Mouse (Mus musculus) spleen, postnatal 36 days (tissue): ENCODE measurements at regions not wholly inside any gene's neighbourhood (a gene's known extent, or its start where the extent isn't known, plus 50 kb on each side); places are given as distances from the start of the nearest gene placed in this dataset.
"Not testable (repeated sequence)": the region's sequence is repeated elsewhere in the genome, so short reads cannot be mapped to it uniquely, and the experiment has no call there.

Source experiments
- DNase-seq, 2 experiments: peaks; one replicate each; pipeline ENCODE4 v3.0.0; 2022; ENCODE audit warnings: low spot score in 2 of 2, mixed read lengths in 1 of 2

DNA sequence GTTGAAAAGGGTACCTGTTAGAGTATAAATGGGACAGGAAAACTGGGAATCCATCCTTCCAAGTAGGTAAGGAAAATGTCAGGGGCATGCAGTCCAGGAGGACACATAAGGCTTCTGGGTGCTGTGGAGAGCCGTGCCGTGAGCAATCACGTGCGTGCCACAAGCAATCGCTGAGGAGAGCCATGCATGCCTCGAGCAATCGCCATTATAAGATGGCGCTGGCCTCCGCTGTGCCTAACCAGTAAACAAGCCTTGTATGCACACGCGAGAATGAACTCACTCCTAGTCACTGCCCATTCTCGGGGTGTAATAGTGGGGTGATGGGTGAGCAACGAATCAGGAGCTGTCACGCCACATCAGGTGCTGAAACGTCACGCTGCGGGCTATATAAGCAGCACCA, 210.0 kb downstream of the Rchy1 start:
- DNase-seq, result not testable (repeated sequence)

DNA sequence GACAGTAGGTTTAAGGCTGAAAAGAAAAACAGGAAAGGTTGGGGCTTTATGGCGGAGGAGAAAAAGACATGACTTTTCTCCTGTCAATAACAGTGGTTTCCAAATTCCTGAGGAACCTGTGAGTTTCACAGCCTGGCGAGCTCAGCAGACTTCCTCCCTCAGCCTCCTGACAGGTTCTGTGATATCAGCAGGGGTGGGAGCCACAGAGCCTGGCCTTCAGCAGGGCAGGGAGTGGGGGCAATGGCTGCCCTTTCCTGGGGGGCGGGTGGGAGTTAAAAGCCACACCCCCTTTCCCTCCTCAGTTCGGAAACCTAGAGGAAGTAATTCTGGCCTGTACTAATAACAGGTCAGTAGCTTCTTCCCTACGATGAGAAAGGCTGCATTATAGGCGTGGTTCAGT, 211.7 kb downstream of the Rchy1 start:
- no peak for DNase-seq

DNA sequence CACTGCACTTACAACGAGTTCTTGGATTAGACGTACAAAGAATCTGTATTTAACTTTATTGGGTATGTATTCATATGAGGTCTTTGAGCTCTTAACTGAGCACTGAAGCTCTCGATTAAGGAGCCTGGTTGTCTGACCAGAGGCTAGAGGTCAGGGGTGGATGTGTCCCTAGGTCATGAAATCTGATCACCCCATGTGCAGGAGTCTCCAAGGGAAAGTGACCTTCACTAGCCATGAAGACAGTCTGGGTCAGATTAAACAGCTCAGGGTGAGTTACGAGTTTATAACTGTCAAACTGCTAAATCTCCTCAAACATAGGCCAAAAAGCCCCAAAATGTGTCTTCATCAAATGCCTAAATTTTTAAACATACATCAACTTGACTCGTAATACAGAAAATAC, 216.8 kb downstream of the Rchy1 start:
- DNase-seq, result no peak

DNA sequence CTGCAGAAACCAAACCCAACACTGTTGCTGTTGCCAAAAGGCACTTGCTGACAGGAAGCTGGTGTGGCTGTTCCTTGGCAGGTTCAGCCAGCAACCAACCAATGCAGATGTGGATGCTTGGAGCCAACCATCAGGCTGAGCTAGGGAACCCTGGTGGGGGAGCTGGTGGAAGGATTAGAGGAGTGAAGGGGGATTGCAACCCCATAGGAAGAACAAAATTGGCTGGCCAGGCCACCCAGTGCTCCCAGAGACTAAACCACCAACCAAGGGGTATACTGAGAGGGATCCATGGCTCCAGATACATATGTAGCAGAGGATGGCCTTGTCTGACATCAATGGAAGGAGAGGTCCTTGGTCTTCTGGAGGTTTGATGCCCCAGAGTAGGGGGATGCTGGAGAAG, 218.5 kb downstream of the Rchy1 start:
- no peak for DNase-seq

DNA sequence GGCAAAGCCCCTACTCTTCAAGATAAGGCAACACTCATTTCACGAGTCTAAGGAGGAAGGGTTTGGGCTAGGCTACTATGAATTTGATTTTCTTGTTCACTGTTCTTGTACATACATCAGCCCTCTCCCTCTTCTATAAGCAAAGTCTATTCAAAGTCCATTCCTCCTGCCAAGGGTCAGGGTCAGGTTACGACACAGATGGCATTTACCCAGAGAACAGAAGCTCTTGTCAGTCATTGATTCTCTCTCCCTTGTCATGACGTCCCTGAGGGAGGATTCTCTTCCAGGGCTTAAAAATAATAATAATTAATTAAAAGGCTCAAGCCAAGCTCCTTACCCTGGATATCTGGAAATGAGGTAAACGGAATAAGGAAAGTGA, 222.7 kb downstream of the Rchy1 start:
- DNase-seq, result no peak

DNA sequence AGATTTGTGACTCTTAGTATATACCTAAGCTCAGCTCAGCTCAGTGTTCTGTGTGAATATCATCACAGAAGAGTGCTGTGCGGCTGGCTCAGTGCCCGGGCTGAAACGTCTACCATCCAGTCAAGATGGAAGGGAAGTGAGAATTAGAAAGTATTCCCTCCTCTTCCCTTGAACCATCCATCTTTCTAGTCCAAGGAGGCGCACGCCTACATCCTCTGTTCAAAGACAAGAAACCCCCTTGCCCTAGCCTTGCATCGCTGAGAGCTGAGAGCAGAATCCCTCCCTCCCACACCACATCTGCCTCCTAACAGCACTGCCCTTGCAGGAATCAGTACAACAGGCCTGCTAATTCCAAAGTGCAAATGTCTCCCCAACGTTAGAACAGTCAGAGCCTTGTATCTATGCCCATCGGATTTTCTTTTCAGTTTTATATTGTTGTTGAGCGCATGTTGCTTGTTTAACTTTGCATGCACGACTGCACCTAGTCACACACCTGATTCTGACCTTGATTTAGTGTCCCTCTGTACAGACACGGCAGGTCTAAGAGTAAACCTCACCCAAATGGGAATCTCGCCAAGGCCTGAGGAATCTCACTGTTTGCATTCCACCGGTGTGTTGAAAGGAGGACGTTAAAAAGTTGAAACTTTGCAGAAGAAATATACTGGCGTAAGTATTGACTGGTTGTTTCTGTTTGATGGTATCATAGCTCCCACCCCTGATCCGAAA, 222.2 kb downstream of the Parm1 start:
- no peak for DNase-seq

DNA sequence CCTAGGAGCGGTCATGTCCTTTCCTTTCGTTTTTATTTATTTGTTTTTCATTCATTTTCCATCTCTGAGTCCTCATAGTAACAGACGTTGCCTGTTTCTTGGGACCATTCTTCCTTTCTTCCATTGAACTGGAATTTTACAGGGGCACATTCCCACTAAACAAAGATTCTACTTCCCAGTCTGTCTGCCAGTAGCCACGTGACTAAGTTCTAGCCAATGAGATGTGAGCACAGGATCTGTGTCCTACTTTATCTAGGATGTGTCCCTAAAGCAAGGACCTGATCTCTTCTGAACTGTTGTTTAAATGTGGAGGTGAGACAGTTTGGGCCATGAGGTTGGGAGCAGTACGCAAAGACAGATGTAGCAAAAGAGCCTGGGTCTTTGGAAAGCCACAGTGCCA, 214.6 kb downstream of the Parm1 start:
- DNase-seq, result no peak

DNA sequence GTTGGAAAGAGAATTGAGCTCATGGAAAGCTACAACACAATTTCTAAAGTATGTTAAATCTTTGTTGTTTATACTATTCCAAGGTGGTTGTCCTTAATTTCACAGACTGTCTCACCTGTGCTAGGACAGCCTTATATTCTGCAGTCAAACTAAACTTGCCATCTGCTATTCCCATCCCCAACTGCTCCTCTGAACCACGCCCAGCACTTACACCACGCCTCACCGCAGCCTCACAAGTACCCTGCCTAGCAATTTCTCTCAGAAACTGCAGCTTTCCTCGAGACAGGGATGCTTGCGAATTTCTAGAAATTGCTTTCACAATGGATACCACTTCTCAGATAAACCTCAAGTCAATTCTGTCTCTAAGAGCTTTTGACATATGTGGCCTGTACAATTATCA, 213.7 kb downstream of the Parm1 start:
- no peak for DNase-seq

DNA sequence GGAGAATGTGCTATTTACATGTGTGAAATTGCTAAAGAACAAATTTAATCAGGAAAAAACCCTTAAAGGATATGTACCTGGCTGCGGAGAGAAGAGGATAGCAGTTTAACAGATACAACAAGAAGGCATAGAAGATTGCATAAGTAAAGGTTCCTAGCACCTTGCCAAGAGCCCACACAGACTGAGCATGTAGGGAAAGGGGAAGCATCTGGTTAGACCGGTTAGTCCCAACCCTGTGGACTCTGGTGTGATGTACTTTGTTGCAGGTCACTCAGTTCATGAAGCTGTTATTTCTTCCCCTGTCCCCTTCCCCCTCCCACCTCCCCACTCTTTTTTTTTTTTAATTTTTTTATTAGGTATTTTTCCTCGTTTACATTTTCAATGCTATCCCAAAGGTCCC, 212.5 kb downstream of the Parm1 start:
- DNase-seq, result no peak

DNA sequence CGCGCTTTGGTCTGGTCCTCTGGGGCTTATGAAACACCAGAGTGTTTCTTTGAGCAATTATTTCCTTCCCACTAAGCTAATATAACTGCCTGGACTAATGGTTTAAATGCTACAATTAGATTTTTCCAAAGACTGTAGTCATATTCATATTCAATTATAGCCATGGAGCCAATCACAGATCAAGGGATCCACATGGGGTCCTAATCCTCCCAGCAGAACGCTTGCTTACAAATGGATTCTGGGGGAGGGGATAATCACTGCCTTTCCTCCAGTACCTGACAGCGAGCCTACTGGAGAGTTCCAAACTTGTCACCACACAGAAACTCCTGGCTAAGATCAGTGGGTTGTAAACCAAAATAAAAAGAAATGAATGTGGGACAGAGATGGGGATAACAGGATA, 212.0 kb downstream of the Parm1 start:
- DNase-seq, result no peak

DNA sequence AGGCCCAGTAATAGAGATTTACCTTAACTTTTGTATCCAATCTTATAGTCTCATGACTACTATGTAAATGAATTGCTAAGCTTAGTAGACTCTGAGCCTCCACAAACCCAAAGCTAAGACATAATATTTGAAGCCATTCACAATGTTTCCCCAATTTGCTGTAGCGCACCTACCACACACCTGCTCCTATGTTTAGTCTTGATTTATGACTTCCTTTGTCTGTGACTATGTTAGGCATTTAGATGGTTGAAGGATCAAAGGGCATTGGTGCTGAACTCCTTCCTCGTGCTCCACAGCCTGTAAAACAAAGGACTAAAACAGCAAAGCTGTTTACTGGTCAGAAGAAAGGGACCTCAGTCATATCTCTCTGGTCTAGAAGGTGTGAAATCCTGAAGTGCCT, 210.0 kb downstream of the Parm1 start:
- no peak for DNase-seq

DNA sequence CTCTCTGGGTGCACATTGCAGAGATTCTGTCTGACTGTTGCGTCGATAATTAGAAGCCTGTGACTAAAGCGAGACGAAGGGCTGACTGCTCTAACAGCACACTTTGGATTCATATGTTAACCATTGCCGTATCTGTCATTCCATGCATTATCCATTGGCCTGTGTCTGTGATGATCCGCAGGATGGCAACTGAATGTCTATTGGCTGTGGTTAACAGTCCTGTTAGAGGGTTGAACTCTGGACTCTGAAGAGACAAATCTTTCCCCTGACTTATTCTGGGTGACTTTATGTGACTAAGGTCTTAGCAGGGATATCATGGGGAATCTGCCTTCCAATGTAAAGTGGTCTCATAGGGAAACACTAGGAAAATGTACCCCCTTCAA, 208.7 kb downstream of the Parm1 start:
- DNase-seq, result no peak

DNA sequence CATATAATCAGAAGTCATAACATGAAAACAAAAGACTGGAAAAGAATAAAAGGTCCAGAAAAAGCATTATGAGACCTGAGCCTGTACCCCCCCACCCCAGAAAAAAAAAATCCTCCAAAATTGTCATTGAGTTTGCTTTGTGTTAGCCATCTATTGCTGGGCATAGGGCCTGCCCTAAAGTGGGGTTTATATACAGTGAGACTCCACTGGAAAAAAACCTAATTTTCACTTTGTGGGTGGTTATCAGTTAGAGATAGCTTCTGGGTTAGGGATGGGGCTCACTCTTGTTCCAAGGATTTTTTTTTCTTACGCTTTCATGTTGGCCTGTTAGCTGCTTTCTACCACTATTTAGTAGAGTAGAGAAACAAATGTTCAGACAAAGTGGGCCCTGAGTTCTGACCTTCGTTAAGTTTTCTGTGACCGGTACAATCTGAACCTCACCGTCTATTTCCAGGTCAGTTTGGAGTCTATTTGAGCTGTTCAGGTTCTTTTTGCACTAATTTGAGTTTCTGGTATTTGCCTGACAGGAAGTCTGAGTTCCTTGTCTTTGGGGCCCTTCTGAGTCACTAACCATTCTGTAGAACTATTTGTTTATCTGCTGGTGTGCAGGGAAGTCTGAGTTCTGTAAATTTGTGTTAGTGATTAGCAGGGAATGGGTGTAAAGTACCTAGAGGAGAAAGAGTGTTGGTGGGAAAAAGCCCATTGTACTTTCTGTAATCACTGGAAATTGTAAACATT, 208.1 kb downstream of the Parm1 start:
- DNase-seq, result peak in 1 of 2 experiments; percentile 2

DNA sequence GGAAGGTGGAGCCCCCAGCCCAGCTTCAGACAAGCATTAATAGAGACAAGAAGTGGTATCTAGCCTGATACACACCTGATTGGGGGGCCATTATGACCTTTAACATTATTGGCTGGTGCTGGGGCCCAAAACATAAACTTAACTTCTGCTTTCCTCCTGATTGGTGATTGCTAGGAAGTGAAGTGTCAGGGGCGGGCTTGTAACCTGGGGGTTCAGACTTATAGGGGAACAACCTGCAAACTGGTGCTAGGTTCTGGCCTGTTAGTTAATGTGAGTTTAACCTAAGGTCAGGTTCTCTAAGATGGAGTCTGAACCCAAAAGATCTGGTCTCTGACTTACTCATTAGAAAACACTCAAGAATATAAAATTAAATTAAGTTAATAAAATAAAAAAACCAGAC, 207.5 kb downstream of the Parm1 start:
- DNase-seq, result no peak

DNA sequence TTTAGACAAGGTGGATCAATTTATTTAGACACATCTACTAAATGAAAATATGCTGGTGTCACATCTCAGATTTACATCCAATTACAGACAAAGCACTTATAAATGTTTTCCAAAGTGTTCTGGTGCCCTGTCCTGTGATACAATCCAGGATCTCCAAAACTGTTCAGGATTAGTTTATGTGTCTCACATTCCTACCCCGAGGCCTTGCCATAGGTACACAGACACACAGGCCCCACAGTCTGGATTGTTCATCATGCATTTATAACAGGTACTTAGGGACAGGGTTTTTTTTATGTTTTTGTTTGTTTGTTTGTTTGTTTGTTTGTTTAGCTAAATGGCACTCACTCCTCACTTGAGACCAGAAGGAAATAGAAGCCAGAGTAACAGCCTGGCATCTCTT, 206.0 kb downstream of the Parm1 start:
- no peak for DNase-seq

DNA sequence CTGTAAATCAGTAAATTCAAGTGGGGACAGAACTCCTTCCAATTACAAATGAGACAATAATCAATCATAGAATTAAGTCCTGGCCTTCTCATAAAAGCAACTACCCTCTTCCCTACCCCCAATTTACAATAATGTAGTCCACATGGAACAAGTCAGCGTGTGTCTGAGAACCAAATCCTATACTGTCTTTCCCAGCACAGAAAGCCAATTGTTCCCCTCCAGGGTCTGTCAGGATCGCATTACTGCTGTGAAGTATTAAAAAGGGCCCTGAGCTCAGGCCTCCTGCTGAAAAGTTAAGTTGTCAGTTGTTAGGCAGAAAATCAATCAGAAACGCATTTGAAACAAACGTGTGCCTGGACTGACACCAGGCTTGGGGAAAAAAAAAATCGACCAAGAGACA, 205.6 kb downstream of the Parm1 start:
- no peak for DNase-seq

DNA sequence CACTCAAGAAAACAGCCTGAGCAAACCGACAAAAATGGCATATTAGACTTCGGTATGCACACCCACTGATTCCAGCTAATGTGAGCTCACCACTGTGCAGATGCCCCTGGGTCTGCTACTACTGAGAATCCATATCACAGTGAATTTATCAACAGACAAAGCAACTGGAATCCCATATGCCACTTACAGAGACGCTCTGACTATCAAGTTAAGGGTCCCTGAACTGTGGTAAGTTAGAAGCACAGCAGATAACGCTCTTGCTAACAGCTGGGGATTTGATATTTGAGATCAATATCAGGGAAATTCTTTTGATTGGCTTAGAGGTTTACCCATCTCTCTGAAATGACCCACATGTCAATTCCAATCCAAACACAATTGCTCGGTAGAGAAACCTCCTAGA, 205.0 kb downstream of the Parm1 start:
- DNase-seq, result no peak

DNA sequence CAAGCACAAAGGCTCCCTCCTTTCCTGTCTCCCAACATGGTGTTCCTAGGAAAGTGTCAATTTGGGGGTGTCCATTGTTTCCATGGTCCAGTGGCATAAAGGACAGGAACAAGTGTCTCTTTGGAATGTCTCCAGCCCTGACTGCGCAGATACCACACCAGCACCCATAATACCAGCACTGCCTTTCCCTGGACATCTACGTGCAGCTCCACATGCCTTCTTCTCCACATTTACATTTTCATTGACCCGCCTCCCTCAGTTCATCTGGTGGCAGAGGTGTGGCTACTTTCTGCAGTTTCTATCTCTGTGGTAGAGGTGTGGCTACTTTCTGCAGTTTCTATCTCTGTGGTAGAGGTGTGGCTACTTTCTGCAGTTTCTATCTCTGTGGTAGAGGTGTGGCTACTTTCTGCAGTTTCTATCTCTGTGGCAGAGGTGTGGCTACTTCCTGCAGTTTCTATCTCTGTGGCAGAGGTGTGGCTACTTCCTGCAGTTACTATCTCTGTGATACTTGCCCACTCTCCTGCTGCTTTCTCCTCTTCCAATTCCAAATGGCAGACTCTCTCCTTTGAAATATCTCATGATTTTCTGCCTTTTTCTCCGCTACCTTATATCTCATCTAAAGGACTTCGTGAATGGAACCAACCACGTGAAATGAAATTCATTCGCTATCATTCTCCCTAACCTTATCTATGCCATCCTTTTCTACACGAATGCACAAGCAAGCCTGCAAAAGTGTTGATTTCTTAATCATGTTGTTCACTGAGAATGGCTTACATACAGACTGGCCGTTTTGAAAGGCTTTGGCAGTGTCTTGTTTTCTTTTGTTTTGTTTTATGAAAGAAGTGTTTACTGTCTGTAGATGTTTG, 204.0 kb downstream of the Parm1 start:
- DNase-seq, result no peak

DNA sequence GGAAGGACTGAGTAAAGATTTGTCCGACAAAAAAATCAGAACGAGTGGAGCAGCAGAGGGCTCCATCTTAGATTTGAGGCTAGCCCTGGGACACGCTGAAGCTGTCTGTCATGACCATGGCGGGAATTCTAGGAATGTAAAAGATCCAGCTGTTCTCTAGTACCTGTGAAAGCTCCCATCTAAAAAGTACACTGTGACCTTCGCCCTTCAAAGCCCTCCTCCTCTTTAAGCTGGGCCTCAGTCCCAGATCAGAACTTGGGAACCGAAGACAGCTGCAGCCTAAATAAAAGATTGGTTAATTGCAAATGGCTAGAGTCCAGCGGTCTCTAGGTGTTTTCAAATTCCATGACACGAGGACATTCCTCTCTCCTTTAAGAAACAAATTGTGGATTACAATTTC, 195.6 kb downstream of the Parm1 start:
- no peak for DNase-seq

DNA sequence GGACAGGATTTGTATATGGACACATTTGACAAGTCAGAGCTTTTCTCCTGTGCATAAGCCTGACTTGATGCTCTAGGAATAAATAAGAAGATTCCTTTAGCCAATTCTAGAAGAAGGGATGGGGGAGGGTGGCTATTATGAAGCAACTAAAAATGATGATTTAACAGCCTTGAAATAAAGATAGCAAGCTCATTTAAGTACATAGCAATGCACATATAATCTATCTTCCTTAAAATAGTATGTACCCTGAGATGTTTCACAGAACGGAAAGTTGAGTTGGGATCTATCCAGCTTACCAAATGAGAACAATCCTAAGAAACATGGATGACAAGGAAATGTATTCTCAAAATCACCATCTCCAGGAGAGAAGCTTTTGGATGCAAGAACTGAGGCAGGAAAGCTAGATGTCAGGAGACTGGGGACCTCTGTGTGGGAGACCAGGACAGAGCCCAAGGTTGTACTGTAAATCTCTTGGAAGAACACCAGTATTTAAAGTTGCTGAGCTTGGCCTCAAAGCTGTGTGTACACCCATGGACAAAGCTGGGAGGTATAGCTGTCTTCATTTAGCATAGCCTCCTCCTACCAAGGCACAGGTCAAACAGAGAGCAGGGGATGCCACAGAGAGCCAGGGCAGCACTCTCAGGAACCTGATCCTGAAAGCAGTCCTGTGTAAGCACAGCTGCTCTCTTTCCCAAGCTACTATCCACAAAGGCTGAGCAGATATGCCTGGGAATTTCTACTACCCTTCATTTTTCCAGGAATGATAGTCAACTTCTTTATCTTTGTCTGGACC, 192.3 kb downstream of the Parm1 start:
- no peak for DNase-seq

DNA sequence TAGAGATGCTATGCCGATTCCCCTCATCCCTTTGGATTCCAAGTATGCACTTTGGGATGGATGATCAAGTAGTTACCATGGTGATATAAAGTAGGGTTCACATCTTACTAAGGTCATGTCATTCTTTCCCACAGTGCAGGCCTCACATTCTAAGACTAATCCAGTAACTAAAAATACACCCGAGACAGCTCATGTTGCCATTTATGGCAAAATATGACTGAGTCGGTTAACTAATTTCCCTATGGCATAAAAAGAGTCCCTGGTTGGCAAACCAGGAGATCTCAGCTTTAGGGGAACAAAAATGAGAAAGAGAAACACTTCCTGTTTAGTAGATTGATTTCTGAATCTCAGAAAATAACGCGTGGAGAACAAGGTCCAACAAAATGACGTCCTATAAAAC, 190.7 kb downstream of the Parm1 start:
- no peak for DNase-seq

DNA sequence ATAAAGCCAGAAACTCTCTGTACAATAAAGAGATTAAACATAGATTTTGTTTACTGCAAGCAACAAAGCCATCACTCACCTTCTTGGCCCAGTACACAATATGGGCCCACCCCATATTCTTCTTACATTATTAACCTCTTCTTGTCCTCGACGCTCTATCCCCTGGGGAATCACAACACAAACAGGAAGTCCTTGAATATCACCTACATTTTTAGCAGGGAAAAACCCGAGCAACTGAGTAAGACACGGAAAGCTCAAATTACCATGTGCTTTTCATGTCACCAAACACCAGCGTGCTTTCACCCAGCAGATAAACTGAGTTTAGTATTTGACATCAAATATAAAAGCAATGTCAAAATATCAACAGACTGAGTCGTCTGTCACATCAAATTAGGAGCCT, 179.7 kb downstream of the Parm1 start:
- no peak for DNase-seq
